Mouse (Mus musculus): ENCODE measurements around the gene Spata31d1a. TPM values are rescaled to one million over a fixed set of nuclear protein-coding genes. Genes with fewer than 3 reads are reported as not detected.

The Spata31d1a gene
- polyA plus RNA-seq, 1 experiment from 2014 or later = not detected

Other genes with a start within 250 kb of the Spata31d1a start
- 12.8 and 13.3 TPM in 2 replicates for gene Agtpbp1, start 125.1 kb downstream of the Spata31d1a start, polyA plus RNA-seq (2015; fragmentation: Nextera tagmentation; extraction: Ambion mirVana)
- gene Naa35, start 125.1 kb downstream of the Spata31d1a start, polyA plus RNA-seq (2015; fragmentation: Nextera tagmentation; extraction: Ambion mirVana) = 105 and 109 TPM in 2 replicates
- gene Golm1, start 34.5 kb downstream of the Spata31d1a start, polyA plus RNA-seq (2015; fragmentation: Nextera tagmentation; extraction: Ambion mirVana) = 39.6 and 40.1 TPM in 2 replicates
- gene 4921517D22Rik, start 16.2 kb downstream of the Spata31d1a start, polyA plus RNA-seq (2015; fragmentation: Nextera tagmentation; extraction: Ambion mirVana) = not detected in 2 replicates
- not detected in 2 replicates for gene Spata31d1b, start 2.0 kb upstream of the Spata31d1a start, polyA plus RNA-seq (2015; fragmentation: Nextera tagmentation; extraction: Ambion mirVana)
- gene Spata31d1d, start 21.4 kb upstream of the Spata31d1a start, polyA plus RNA-seq (2015; fragmentation: Nextera tagmentation; extraction: Ambion mirVana) = not detected in 2 replicates
- not detected in 2 replicates for gene 1700014D04Rik, start 36.4 kb upstream of the Spata31d1a start, polyA plus RNA-seq (2015; fragmentation: Nextera tagmentation; extraction: Ambion mirVana)
- gene Isca1, start 59.5 kb upstream of the Spata31d1a start, polyA plus RNA-seq (2015; fragmentation: Nextera tagmentation; extraction: Ambion mirVana) = 142 and 150 TPM in 2 replicates
- gene Gm49354, start 71.9 kb upstream of the Spata31d1a start, polyA plus RNA-seq (2015; fragmentation: Nextera tagmentation; extraction: Ambion mirVana) = not detected in 2 replicates
- 43.0 and 47.2 TPM in 2 replicates for gene Tut7, start 112.8 kb upstream of the Spata31d1a start, polyA plus RNA-seq (2015; fragmentation: Nextera tagmentation; extraction: Ambion mirVana)

Data from kidney, embryonic 16.5 days (tissue).